Mouse (Mus musculus) limb, embryonic 15.5 days (tissue): ENCODE results near the gene Dusp21. TPM values are rescaled to one million over a fixed set of nuclear protein-coding genes. Genes with fewer than 3 reads are reported as not detected.

ENCODE experiments used
- ATAC-seq: fragments of 200-750 bp; cut with Nextera tagmentation; 2 replicates; pipeline ENCODE4 v1.8.0; 2017; ENCODE audit warnings: low read depth, moderate TSS enrichment; ENCODE audit not compliant: insufficient number of reproducible peaks, low FRiP score, low TSS enrichment
- H3K27ac ChIP-seq: fragments of 300-500 bp; sonication (generic); 2 replicates; pipeline ENCODE4 v1.5.1; 2015; ENCODE audit warnings: moderate library complexity, mild to moderate bottlenecking, inconsistent platforms
- H3K27me3 ChIP-seq: fragments of 300-500 bp; sonication (generic); 2 replicates; pipeline ENCODE4 v1.6.1; 2015; ENCODE audit warnings: inconsistent platforms
- H3K36me3 ChIP-seq: fragments of 300-500 bp; sonication (generic); 2 replicates; pipeline ENCODE4 v1.6.1; 2015; ENCODE audit warnings: inconsistent platforms
- H3K4me1 ChIP-seq: fragments of 300-500 bp; sonication (generic); 2 replicates; pipeline ENCODE4 v1.6.1; 2015; ENCODE audit warnings: inconsistent platforms
- H3K4me2 ChIP-seq: fragments of 300-500 bp; sonication (generic); 2 replicates; pipeline ENCODE4 v1.6.1; 2015; ENCODE audit warnings: mild to moderate bottlenecking, inconsistent platforms
- H3K4me3 ChIP-seq: fragments of 300-500 bp; sonication (generic); 2 replicates; pipeline ENCODE4 v1.5.1; 2015; ENCODE audit warnings: mild to moderate bottlenecking, inconsistent platforms
- H3K9ac ChIP-seq: fragments of 300-500 bp; sonication (generic); 2 replicates; pipeline ENCODE4 v1.6.1; 2015; ENCODE audit warnings: inconsistent platforms
- H3K9me3 ChIP-seq: fragments of 300-500 bp; sonication (generic); 2 replicates; pipeline ENCODE4 v1.6.1; 2016; ENCODE audit warnings: inconsistent platforms
- WGBS: fragments of 180-500 bp; shearing (Covaris S2); methylation state at CpG from one replicate; pipeline ENCODE4 v1.1.7; 2015; 5-methylcytosine and 5-hydroxymethylcytosine counted together
- polyA plus RNA-seq: library from polyadenylated mRNA; unstranded; fragments of >200 nt; fragmentation: Nextera tagmentation; extraction: Ambion mirVana; gene quantifications from 2 replicates; pipeline ENCODE4 v1.2.1, GENCODE M21; 2015

Dusp21 gene
- polyA plus RNA-seq, 1 experiment from 2014 or later = not detected

- no peak overlapping the region for H3K27ac ChIP-seq
- H3K9me3 ChIP-seq = no peaks in the 10 kb centered on the region
- 79% methylated on average over 1 of the region's 1 CpGs for WGBS
- no peaks in the 10 kb centered on the region for H3K4me1 ChIP-seq
- no peak overlapping the region for H3K4me3 ChIP-seq
- no peak overlapping the region for H3K4me2 ChIP-seq
- H3K9ac ChIP-seq = no peak overlapping the region
- no peaks in the 10 kb centered on the region for H3K27me3 ChIP-seq
- H3K36me3 ChIP-seq = no peaks in the 10 kb centered on the region
- ATAC-seq = no peak
These were observed 33.8 kb downstream of the Dusp21 start for GRCm38 (mm10) chrX:18179492-18179891.

GRCm38 (mm10) chrX:18187203-18187602 is 41.5 kb downstream of the Dusp21 start:
- H3K27ac ChIP-seq = no peak overlapping the region
- no peak overlapping the region for H3K4me2 ChIP-seq
- no peak overlapping the region for H3K4me3 ChIP-seq
- 0 out of 2 replicates have a peak, but pooled peaks cover 2% of the 10 kb centered on the region for H3K4me1 ChIP-seq
- no peaks in the 10 kb centered on the region for H3K27me3 ChIP-seq
- no peaks in the 10 kb centered on the region for H3K36me3 ChIP-seq
- H3K9me3 ChIP-seq = no peaks in the 10 kb centered on the region
- no peak overlapping the region for H3K9ac ChIP-seq
- no peak for ATAC-seq

GRCm38 (mm10) chrX:18188293-18188692 is 42.6 kb downstream of the Dusp21 start:
- Histone ChIP-seq H3K9me3 (no peaks in the 10 kb centered on the region), H3K9ac (no peak overlapping the region), H3K27me3 (no peaks in the 10 kb centered on the region), H3K4me1 (0 out of 2 replicates have a peak, but pooled peaks cover 5% of the 10 kb centered on the region), H3K4me3 (no peak overlapping the region), H3K27ac (no peak overlapping the region), H3K4me2 (no peak overlapping the region), H3K36me3 (no peaks in the 10 kb centered on the region)
- no peak for ATAC-seq
- 73% methylated on average over 2 of the region's 2 CpGs for WGBS

Other genes with a start within 250 kb of the Dusp21 start
- 19.9 and 23.8 TPM in 2 replicates for gene Kdm6a, start 16.7 kb downstream of the Dusp21 start, polyA plus RNA-seq